Mouse (Mus musculus) neutrophil, adult 5-6 weeks (primary cell): ENCODE results near the gene Txnip. TPM values are rescaled to one million over a fixed set of nuclear protein-coding genes. Genes with fewer than 3 reads are reported as not detected.
A peak's percentile ranks its signal among the peaks of the same experiment; 100 is the strongest.

Experiments used
- ATAC-seq: fragments of 151-379, 151-347 bp; 2 replicates; pipeline ENCODE4 v1.8.0; 2017; ENCODE audit warnings: mild to moderate bottlenecking, moderate TSS enrichment; ENCODE audit not compliant: insufficient number of reproducible peaks, poor library complexity, low FRiP score, severe bottlenecking; ENCODE audit errors: extremely low read depth
- total RNA-seq: library from RNA; stranded (forward); fragments of 200-1000 nt; gene quantifications from 2 replicates; pipeline ENCODE4 v1.2.3, GENCODE M21; 2017

The Txnip gene
- total RNA-seq, 1 experiment from 2014 or later: 2,044 TPM

DNA sequence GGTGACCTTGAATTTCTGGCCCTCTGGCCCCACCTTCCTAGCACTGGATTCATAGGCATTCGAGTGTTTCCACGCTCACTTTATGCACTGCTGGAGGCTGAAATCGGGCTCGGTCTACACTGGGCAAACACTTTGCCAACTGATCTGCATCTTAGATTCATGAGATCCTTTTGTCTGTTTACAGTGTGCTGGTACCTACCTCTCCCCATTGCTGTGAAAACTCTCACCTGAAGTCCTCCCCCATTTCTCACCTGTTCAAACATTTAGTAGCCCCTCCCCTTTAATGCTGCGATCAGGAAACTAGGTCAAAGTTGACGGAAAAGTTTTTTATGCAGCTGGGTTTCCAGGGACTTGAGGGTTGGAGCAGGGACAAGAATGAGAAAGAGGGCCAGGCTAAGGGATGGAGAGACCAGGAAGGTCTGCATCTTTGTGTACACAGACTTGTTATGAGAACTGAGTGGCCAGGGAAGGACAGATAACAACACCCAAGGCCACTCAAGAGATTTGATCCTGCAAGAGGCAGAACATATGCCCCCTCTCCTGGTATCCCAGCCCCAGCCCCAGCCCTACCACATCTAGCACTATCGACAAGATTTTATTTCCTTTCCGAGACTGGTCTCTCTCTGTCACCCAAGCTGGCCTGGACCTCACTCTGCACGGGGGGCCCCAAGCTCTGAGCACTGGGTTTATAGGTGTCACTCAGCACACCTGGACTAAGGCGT lies 6.3 kb downstream of the Txnip start:
- ATAC-seq: no peak

DNA sequence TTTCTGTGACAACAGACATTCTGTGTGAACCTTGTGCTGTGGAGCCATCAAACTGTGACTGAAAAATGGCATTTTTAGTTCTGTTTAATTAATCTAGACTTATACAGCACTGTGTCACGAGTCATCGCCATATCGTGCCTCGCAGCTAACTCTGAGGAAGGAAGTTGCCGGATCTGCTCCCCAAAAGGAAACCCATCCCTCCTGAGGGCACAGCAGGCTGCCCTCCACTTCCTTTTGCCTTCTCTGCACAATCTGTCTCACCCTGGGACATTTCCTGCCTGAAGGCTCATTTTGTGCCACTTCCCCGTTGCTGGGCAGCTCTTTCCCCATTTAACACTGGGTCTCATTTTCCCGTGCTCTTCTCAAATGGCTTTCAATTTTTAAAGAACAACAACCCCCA lies 6.9 kb downstream of the Txnip start:
- peak; percentile 50 for ATAC-seq

DNA sequence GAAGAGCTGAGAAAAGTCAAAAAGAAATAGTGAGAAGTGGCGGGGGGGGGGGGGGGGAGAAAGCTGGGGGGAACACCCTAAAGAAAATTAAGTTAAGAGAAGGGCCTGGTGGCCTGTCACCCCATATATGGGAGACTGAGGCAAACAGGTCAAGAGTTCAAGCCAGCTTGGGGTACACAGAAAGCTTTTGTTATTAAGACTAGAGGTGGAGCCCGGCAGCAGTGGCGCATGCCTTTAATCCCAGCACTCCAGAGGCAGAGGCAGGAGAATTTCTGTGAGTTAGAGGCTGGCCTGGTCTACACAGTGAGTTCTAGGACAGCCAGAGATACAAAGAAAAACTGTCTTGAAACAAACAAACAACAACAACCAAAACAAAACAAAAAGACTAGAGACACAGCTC lies 7.3 kb downstream of the Txnip start:
- no peak for ATAC-seq

DNA sequence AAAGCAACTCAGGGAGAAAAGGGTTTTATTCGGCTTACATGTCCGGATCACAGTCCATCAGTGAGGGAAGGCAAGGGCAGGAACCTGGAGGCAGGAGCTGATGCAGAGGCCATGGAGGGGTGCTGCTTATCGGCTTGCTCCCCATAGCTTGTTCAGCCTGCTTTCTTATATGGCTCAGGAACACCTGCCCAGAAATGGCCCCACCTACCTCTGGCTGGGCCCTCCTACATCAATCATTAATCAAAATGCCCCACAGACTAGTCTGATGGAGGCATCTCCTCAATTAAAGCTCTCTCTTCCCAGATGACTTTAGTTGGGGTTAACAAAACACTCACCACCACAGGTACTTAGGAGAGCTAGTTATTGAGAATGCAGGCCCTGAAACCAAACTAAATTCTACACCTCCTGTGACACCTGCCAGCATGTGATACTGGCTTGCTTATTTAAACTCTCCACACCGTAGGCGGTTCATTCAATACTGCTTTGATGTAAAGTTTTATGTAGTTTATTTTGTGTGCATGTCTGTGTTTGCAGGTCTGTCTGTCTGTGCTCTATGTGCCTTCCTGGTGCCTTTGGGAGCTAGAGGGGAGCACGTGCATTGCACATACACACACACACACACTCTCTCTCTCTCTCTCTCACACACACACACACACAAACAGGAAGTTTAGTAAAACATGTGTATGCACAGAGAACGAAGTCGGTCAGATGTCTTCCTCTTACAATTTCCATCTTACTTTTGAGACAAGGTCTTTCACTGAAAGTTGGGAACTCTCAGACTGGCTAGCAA lies 9.1 kb downstream of the Txnip start:
- 0 out of 2 replicates have a peak, but pooled peaks have one; percentile 17 for ATAC-seq

- ATAC-seq: no peak
Measured at GRCm38 (mm10) chr3:96568605-96569004, 10.8 kb downstream of the Txnip start.

GRCm38 (mm10) chr3:96569506-96569905 lies 11.7 kb downstream of the Txnip start:
- no peak for ATAC-seq

GRCm38 (mm10) chr3:96569966-96570605 lies 12.3 kb downstream of the Txnip start:
- ATAC-seq: no peak

DNA sequence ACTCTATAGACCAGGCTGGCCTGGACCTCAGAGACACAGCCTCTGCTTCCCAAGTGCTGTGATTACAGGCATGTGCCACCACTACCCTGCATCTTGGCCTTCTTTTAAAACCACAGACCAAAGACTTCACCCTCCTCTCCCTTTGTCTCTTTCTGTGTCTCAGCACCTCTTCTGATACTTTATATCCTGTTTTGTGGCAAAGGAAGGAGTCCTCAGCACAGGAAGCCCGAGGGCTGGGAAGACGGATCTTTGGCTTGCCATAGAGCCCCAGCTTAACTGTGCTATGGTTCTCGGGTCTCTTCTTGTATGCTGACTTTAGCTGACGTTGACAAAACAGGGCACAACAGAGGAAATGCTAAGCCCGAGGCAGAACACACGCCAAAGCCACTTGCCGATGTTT lies 12.9 kb downstream of the Txnip start:
- ATAC-seq: no peak

- no peak for ATAC-seq
Measured at GRCm38 (mm10) chr3:96571336-96571735, 13.6 kb downstream of the Txnip start.

DNA sequence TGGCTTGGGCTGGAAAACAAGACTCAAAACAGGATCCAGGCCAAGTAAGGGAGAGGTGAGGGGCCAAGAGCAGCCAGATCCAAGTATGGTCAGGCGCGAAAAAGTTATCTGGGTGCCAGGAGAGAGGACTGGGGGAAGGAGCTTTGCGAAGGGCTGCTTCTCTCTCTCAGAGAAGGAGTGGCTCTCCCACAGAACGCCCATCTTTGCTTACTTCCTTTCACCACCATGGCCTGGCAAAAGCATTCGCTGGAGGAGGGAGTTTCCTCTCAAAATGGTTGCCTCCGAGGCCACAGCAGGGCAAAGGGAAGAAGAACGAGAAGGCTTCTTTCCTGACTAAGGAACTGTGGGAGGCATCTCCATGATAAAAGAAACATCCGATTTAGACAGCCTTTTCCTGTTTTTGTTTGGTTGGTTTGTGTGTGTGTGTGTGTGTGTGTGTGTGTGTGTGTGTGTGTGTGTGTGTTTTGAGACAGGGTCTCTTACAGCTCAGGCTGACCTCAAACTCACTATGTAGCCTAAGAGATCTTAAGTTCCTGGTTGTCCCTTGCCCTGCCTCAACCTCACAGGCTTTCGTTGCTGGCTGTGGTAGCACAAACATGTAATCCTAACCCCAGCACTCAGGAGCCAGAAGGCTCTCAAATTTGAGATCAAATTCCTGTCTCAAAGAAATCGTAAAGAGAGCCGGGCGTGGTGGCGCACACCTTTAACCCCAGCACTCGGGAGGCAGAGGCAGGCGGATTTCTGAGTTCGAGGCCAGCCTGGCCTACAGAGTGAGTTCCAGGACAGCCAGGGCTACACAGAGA lies 14.3 kb downstream of the Txnip start:
- ATAC-seq: no peak

GRCm38 (mm10) chr3:96573611-96574511 lies 16.1 kb downstream of the Txnip start:
- no peak for ATAC-seq

- no peak for ATAC-seq
Measured at GRCm38 (mm10) chr3:96575272-96575984, 17.7 kb downstream of the Txnip start.

DNA sequence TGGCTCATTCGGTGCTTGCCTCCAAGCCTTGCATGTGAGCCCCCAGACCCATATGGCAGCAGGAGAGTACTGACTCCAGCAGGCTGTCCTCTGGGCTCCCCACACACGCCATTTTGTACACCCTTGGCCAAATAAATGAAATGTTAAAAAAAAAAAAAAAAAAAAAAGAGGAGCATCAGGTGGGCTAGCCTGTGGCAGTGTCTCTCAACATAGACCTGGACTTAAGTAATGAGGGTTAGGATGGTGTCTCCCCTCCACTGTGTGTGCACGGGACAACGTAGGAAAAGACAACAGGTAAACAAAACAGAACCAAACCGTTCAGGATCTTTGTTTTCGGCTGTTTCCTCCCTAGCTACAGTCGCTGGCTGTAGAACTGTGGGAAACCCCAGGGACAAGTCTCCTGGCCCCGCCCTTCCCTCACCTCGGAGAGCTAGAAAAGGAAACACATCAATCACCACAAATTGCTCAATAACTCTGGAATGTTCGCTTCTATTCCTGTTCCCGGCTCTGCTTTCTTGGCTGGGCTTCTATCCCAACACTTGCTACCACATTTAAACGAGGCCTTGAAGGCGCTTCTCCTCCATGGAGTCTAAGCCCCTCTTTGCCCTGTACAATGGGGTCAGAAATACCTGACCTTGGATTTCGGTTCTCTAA lies 18.4 kb downstream of the Txnip start:
- ATAC-seq: no peak

DNA sequence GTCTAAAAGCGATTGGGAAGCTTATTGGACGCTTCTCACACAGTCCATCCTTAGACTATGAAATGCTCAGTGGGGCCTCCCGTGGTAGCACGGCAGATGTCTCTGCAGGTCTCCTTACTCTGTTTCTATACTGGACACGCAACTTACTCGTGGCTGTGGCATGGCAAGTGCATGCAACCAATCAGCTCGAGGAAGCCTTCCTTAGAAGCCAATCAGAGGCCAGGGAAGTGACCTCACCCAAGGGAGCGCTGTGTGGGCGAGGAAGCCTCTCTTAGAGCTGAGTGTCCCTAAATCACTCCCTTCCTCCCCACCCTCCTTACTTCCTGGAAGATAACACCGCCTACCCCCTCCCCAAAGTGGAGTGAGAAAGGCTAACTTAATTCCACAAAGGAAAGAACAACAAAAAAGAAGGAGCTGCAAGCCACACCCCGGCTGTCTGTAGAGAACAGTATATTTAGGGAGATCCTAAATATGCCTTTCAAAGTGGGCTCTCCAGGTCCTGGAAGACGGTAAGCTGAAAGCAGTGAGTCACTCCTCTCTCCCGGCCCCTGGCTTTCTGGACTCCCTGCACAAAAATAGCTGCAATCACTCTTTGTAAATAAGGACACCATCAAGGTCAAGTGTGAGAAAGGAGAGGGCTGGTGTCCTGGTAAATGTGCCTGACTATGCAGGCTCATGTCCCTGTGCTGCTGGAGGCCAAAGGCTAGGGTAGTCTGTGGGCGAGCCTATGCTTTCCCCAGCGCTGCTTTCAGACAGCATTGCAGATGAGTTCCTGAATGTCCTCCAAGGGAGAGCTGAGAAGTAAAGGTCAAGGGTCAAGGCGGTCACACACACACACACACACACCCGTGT lies 19.2 kb downstream of the Txnip start, which contains the start of gene Gm16253:
Gm16253 (plus strand) TSS at position 295 of the 852 bp plus-strand sequence.
- ATAC-seq: peak; percentile 90

GRCm38 (mm10) chr3:96577566-96577965 lies 19.8 kb downstream of the Txnip start:
- ATAC-seq: no peak

- ATAC-seq: no peak
Measured at GRCm38 (mm10) chr3:96578561-96579238, 20.9 kb downstream of the Txnip start.
